ENCODE assay signal across 25 mouse cellular contexts in the genomic region with DNA sequence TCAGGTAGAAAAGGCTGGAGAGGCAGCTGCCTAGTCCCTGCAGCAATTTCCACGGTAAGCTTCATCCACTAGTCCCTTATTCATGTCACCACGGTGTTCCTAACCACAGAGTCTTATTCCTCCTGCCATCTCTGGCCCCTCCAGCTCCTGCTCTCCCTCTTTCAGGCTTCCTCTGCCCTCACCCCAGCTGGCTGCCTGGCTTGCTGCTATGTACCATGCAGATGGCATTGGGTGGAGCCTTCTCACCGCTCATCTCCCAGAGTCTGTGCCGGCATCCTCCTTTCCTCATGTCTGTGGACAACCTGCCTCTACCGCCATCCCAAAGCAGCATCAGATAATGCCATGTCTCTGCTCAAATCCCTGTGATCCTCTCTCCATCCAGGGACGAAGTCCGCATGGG.
DNase-seq lines count a peak whose midpoint lies in the region; ATAC-seq lines count a peak whose summit lies in the region.
"Had no signal": no experiment of that assay in that cellular context is flagged by ENCODE, and none has a peak within 500 bp of the region (broad histone marks: within the 10 kb centered on the region; RNA-seq: fewer than 3 reads in every experiment).

No protein-coding gene starts in this region.

- DNase-seq in frontal cortex, postnatal 14 days (ENCODE audit: low spot score in 2 of 2) = no peak
- peak; percentile 46 for DNase-seq in left cerebral cortex, postnatal 4 days
- DNase-seq in left cerebral cortex, postnatal 25 days (ENCODE audit: low spot score in 2 of 2) = no peak
- no peak for DNase-seq in urinary bladder, adult 2 months (ENCODE audit: low spot score)
- DNase-seq: adrenal gland, postnatal 10 days; adrenal gland, postnatal 36 days; B cell, adult 2 months; cerebellum, adult 11-12 months; cerebellum, adult 8-10 months; forebrain, postnatal 0 days; gastrocnemius, postnatal 10 days; heart, adult 18-20 months; kidney, adult 11 months had no signal

- H3K27ac ChIP-seq in limb, embryonic 13.5 days = 0 out of 2 replicates have a peak overlapping the region, but pooled peaks have one; percentile 6
- H3K27ac ChIP-seq: embryonic facial prominence, embryonic 12.5 days; embryonic facial prominence, embryonic 15.5 days; hindbrain, embryonic 10.5 days; hindbrain, embryonic 13.5 days; intestine, embryonic 15.5 days had no signal

- H3K36me3 ChIP-seq in limb, embryonic 13.5 days = no peaks in the 10 kb centered on the region
- H3K36me3 ChIP-seq: embryonic facial prominence, embryonic 12.5 days; embryonic facial prominence, embryonic 15.5 days; G1E; hindbrain, embryonic 10.5 days; hindbrain, embryonic 13.5 days; intestine, embryonic 15.5 days had no signal

- no peaks in the 10 kb centered on the region for H3K9me3 ChIP-seq in limb, embryonic 13.5 days
- H3K9me3 ChIP-seq: embryonic facial prominence, embryonic 12.5 days; embryonic facial prominence, embryonic 15.5 days; G1E; hindbrain, embryonic 10.5 days; hindbrain, embryonic 13.5 days; intestine, embryonic 15.5 days had no signal

- peak; percentile 86 for ATAC-seq in frontal cortex, adult (ENCODE audit: low TSS enrichment)
- no peak for ATAC-seq in limb, embryonic 13.5 days (ENCODE audit: low FRiP score, low read depth)
- ATAC-seq: forebrain, embryonic 14.5 days; forebrain, postnatal 0 days; hindbrain, embryonic 16.5 days; intestine, embryonic 15.5 days; Patski had no signal

- intact Hi-C loops in left cerebral cortex, postnatal 4 days (cut with DNase I) = loop anchor here (10.0 kb wide), 1 partner anchor 831 kb away; no protein-coding TSS in a partner anchor
- intact Hi-C loops in left cerebral cortex, postnatal 25 days (cut with DNase I) = loop anchor here (5.0 kb wide), 2 partner anchors 119 to 224 kb away; a partner anchor contains a TSS

- peaks cover 18% of the 10 kb centered on the region for H3K4me1 ChIP-seq in limb, embryonic 13.5 days
- H3K4me1 ChIP-seq: intestine, embryonic 15.5 days had no signal

- 86% methylated on average over 7 of the region's 7 CpGs for WGBS in limb, embryonic 13.5 days

- H3K27me3 ChIP-seq in limb, embryonic 13.5 days = no peaks in the 10 kb centered on the region
- H3K27me3 ChIP-seq: CH12.LX; embryonic facial prominence, embryonic 12.5 days; embryonic facial prominence, embryonic 15.5 days; intestine, embryonic 15.5 days; Patski had no signal

- H3K4me2 ChIP-seq in limb, embryonic 13.5 days (replicated peaks) = no peak overlapping the region
- H3K4me2 ChIP-seq: embryonic facial prominence, embryonic 12.5 days; embryonic facial prominence, embryonic 15.5 days; hindbrain, embryonic 13.5 days; intestine, embryonic 15.5 days had no signal

- H3K4me3 ChIP-seq in limb, embryonic 13.5 days = no peak overlapping the region
- H3K4me3 ChIP-seq: embryonic facial prominence, embryonic 12.5 days; embryonic facial prominence, embryonic 15.5 days; hindbrain, embryonic 10.5 days; hindbrain, embryonic 13.5 days; intestine, embryonic 15.5 days had no signal

- H3K9ac ChIP-seq in limb, embryonic 13.5 days = no peak overlapping the region
- H3K9ac ChIP-seq: embryonic facial prominence, embryonic 12.5 days; embryonic facial prominence, embryonic 15.5 days; forebrain, postnatal 0 days; hindbrain, embryonic 13.5 days; intestine, embryonic 15.5 days had no signal
